14 mouse cellular contexts compared by ENCODE assay signal in genomic region chr11:118431100-118431948, GRCm38 (mm10). TPM values are rescaled to one million over a fixed set of nuclear protein-coding genes. Genes with fewer than 3 reads are reported as not detected.
DNase-seq lines count a peak whose midpoint lies in the region; ATAC-seq and TF ChIP-seq lines count a peak whose summit lies in the region.
"Had no signal": no experiment of that assay in that cellular context is flagged by ENCODE, and none has a peak within 500 bp of the region (broad histone marks: within the 10 kb centered on the region; RNA-seq: fewer than 3 reads in every experiment).

No protein-coding gene starts in this region.

- no peaks in the 10 kb centered on the region for H3K36me3 ChIP-seq in forebrain, embryonic 10.5 days (replicated peaks)
- H3K36me3 ChIP-seq in forebrain, embryonic 13.5 days (ENCODE audit: poor library complexity, severe bottlenecking): no peaks in the 10 kb centered on the region
- no peaks in the 10 kb centered on the region for H3K36me3 ChIP-seq in intestine, postnatal 0 days (ENCODE audit: control insufficient read depth, insufficient read depth)
- H3K36me3 ChIP-seq in intestine, embryonic 15.5 days: no peaks in the 10 kb centered on the region
- no peaks in the 10 kb centered on the region for H3K36me3 ChIP-seq in limb, embryonic 10.5 days

- WGBS in forebrain, embryonic 10.5 days: 82% methylated on average over 16 of the region's 16 CpGs
- 86% methylated on average over 16 of the region's 16 CpGs for WGBS in forebrain, embryonic 13.5 days
- 74% methylated on average over 16 of the region's 16 CpGs for WGBS in intestine, postnatal 0 days
- 67% methylated on average over 16 of the region's 16 CpGs for WGBS in intestine, embryonic 15.5 days
- 76% methylated on average over 16 of the region's 16 CpGs for WGBS in limb, embryonic 10.5 days

- ATAC-seq in forebrain, embryonic 13.5 days: no peak
- ATAC-seq in intestine, postnatal 0 days: no peak
- no peak for ATAC-seq in intestine, embryonic 15.5 days
- ATAC-seq: forebrain, embryonic 16.5 days; midbrain, embryonic 16.5 days had no signal

- H3K27me3 ChIP-seq in forebrain, embryonic 10.5 days (ENCODE audit: poor library complexity, severe bottlenecking): peaks cover 37% of the 10 kb centered on the region
- H3K27me3 ChIP-seq in forebrain, embryonic 13.5 days: peaks cover 21% of the 10 kb centered on the region
- H3K27me3 ChIP-seq in intestine, postnatal 0 days (replicated peaks; ENCODE audit: control insufficient read depth, insufficient read depth, low read length): 0 out of 2 replicates have a peak, but pooled peaks cover 9% of the 10 kb centered on the region
- no peaks in the 10 kb centered on the region for H3K27me3 ChIP-seq in intestine, embryonic 15.5 days (replicated peaks)
- H3K27me3 ChIP-seq in limb, embryonic 10.5 days (ENCODE audit: low read depth, poor library complexity, severe bottlenecking): 0 out of 2 replicates have a peak, but pooled peaks cover 5% of the 10 kb centered on the region

- H3K9me3 ChIP-seq in forebrain, embryonic 10.5 days: no peaks in the 10 kb centered on the region
- no peaks in the 10 kb centered on the region for H3K9me3 ChIP-seq in forebrain, embryonic 13.5 days (replicated peaks)
- no peaks in the 10 kb centered on the region for H3K9me3 ChIP-seq in intestine, postnatal 0 days (ENCODE audit: control insufficient read depth)
- H3K9me3 ChIP-seq in intestine, embryonic 15.5 days: no peaks in the 10 kb centered on the region
- no peaks in the 10 kb centered on the region for H3K9me3 ChIP-seq in limb, embryonic 10.5 days (replicated peaks)

- H3K4me2 ChIP-seq in forebrain, embryonic 13.5 days: no peak overlapping the region
- H3K4me2 ChIP-seq in intestine, postnatal 0 days (replicated peaks; ENCODE audit: low read depth): no peak overlapping the region
- H3K4me2 ChIP-seq in intestine, embryonic 15.5 days (replicated peaks): no peak overlapping the region

- H3K9ac ChIP-seq in forebrain, embryonic 13.5 days: no peak overlapping the region
- H3K9ac ChIP-seq in intestine, postnatal 0 days (ENCODE audit: low read depth, low read length): no peak overlapping the region; the same call in 1 of the 2 replicates
- no peak overlapping the region for H3K9ac ChIP-seq in intestine, embryonic 15.5 days

- H3K27ac ChIP-seq in forebrain, embryonic 10.5 days: peak overlapping the region; percentile 12
- no peak overlapping the region for H3K27ac ChIP-seq in forebrain, embryonic 13.5 days
- 0 out of 2 replicates have a peak overlapping the region, but pooled peaks have one; percentile 22 for H3K27ac ChIP-seq in intestine, postnatal 0 days (ENCODE audit: low read depth, low read length)
- H3K27ac ChIP-seq in intestine, embryonic 15.5 days: no peak overlapping the region
- H3K27ac ChIP-seq in limb, embryonic 10.5 days: peak overlapping the region; percentile 20; the same call in 1 of the 2 replicates

- TF ChIP-seq CTCF in intestine, postnatal 0 days (IDR thresholded peaks at IDR 0.05; ENCODE audit: low read depth): no peak

- DNase-seq in forebrain, embryonic 10.5 days (ENCODE audit: extremely low spot score, low spot score): no peak
- peak; percentile 81 for DNase-seq in MN1 (ENCODE audit: low spot score)
- DNase-seq in limb, embryonic 10.5 days (ENCODE audit: low spot score): no peak
- no peak for DNase-seq in thymus, postnatal 10 days (ENCODE audit: low spot score in 2 of 2)
- no peak for DNase-seq in thymus, postnatal 36 days
- DNase-seq: kidney, postnatal 36 days; lung, postnatal 36 days; spleen, adult 18-20 months; thymus, postnatal 4 days had no signal

- H3K4me3 ChIP-seq in forebrain, embryonic 10.5 days: no peak overlapping the region
- H3K4me3 ChIP-seq in forebrain, embryonic 13.5 days: no peak overlapping the region
- H3K4me3 ChIP-seq in intestine, postnatal 0 days (ENCODE audit: low read depth, low read length): no peak overlapping the region
- H3K4me3 ChIP-seq in intestine, embryonic 15.5 days (replicated peaks): no peak overlapping the region
- no peak overlapping the region for H3K4me3 ChIP-seq in limb, embryonic 10.5 days

- H3K4me1 ChIP-seq in forebrain, embryonic 10.5 days: peaks cover 69% of the 10 kb centered on the region
- H3K4me1 ChIP-seq in forebrain, embryonic 13.5 days: peaks cover 43% of the 10 kb centered on the region
- H3K4me1 ChIP-seq in intestine, postnatal 0 days (replicated peaks; ENCODE audit: control insufficient read depth, insufficient read depth, low read length): no peaks in the 10 kb centered on the region
- peaks cover 45% of the 10 kb centered on the region for H3K4me1 ChIP-seq in intestine, embryonic 15.5 days (replicated peaks)
- peaks cover 83% of the 10 kb centered on the region for H3K4me1 ChIP-seq in limb, embryonic 10.5 days

RNA-seq across cellular contexts. Expression of gene C1qtnf1, which starts 3.3 kb away (rescaled TPM):
- 1.5 and 2.3 TPM in 2 replicates for polyA plus RNA-seq in forebrain, embryonic 10.5 days (2016; fragmentation: Nextera tagmentation; extraction: Ambion mirVana)
- 1.6 and 2.0 TPM in 2 replicates for polyA plus RNA-seq in forebrain, embryonic 13.5 days (2015; fragmentation: Nextera tagmentation; extraction: Ambion mirVana)
- 5.2 and 6.1 TPM in 2 replicates for polyA plus RNA-seq in intestine, postnatal 0 days (2015; fragmentation: Nextera tagmentation; extraction: Ambion mirVana)
- polyA plus RNA-seq in intestine, embryonic 15.5 days (2015; fragmentation: Nextera tagmentation; extraction: Ambion mirVana): 6.3 and 6.6 TPM in 2 replicates
- polyA plus RNA-seq in limb, embryonic 10.5 days (2016; fragmentation: Nextera tagmentation; extraction: Ambion mirVana): 1.9 and 3.1 TPM in 2 replicates

RNA-seq across cellular contexts. Expression of gene Cant1, which starts 12.4 kb away (rescaled TPM):
- 19.0 and 19.2 TPM in 2 replicates for polyA plus RNA-seq in forebrain, embryonic 10.5 days (2016; fragmentation: Nextera tagmentation; extraction: Ambion mirVana)
- polyA plus RNA-seq in forebrain, embryonic 13.5 days (2015; fragmentation: Nextera tagmentation; extraction: Ambion mirVana): 20.2 and 20.3 TPM in 2 replicates
- 35.0 and 36.1 TPM in 2 replicates for polyA plus RNA-seq in intestine, postnatal 0 days (2015; fragmentation: Nextera tagmentation; extraction: Ambion mirVana)
- 39.7 and 44.3 TPM in 2 replicates for polyA plus RNA-seq in intestine, embryonic 15.5 days (2015; fragmentation: Nextera tagmentation; extraction: Ambion mirVana)
- polyA plus RNA-seq in limb, embryonic 10.5 days (2016; fragmentation: Nextera tagmentation; extraction: Ambion mirVana): 24.1 and 25.9 TPM in 2 replicates

RNA-seq across cellular contexts. Expression of gene Lgals3bp, which starts 29.4 kb away (rescaled TPM):
- polyA plus RNA-seq in forebrain, embryonic 10.5 days (2016; fragmentation: Nextera tagmentation; extraction: Ambion mirVana): 0.47 and 1.0 TPM in 2 replicates
- 1.1 and 1.3 TPM in 2 replicates for polyA plus RNA-seq in forebrain, embryonic 13.5 days (2015; fragmentation: Nextera tagmentation; extraction: Ambion mirVana)
- polyA plus RNA-seq in intestine, postnatal 0 days (2015; fragmentation: Nextera tagmentation; extraction: Ambion mirVana): 348 and 382 TPM in 2 replicates
- 153 and 171 TPM in 2 replicates for polyA plus RNA-seq in intestine, embryonic 15.5 days (2015; fragmentation: Nextera tagmentation; extraction: Ambion mirVana)
- polyA plus RNA-seq in limb, embryonic 10.5 days (2016; fragmentation: Nextera tagmentation; extraction: Ambion mirVana): 2.7 and 3.4 TPM in 2 replicates

RNA-seq across cellular contexts. Expression of gene Engase, which starts 45.3 kb away (rescaled TPM):
- 7.1 and 7.9 TPM in 2 replicates for polyA plus RNA-seq in forebrain, embryonic 10.5 days (2016; fragmentation: Nextera tagmentation; extraction: Ambion mirVana)
- 4.5 and 5.6 TPM in 2 replicates for polyA plus RNA-seq in forebrain, embryonic 13.5 days (2015; fragmentation: Nextera tagmentation; extraction: Ambion mirVana)
- polyA plus RNA-seq in intestine, postnatal 0 days (2015; fragmentation: Nextera tagmentation; extraction: Ambion mirVana): 11.3 and 11.7 TPM in 2 replicates
- 13.1 and 14.7 TPM in 2 replicates for polyA plus RNA-seq in intestine, embryonic 15.5 days (2015; fragmentation: Nextera tagmentation; extraction: Ambion mirVana)
- 7.1 and 8.8 TPM in 2 replicates for polyA plus RNA-seq in limb, embryonic 10.5 days (2016; fragmentation: Nextera tagmentation; extraction: Ambion mirVana)

Comparison
In these comparisons a context has a peak if more than half of its experiments do, and no peak if none do; other contexts are left out.
1. H3K27ac ChIP-seq: peak in forebrain, embryonic 10.5 days (single experiment), intestine, postnatal 0 days (single experiment) and limb, embryonic 10.5 days (single experiment); none in forebrain, embryonic 13.5 days (single experiment) and intestine, embryonic 15.5 days (single experiment).
2. RNA of gene Lgals3bp, which starts 29.4 kb away (polyA plus RNA-seq): 348 to 382 TPM in intestine, postnatal 0 days and 153 to 171 TPM in intestine, embryonic 15.5 days; 2.7 to 3.4 TPM in limb, embryonic 10.5 days, 1.1 to 1.3 TPM in forebrain, embryonic 13.5 days and 0.47 to 1.0 TPM in forebrain, embryonic 10.5 days; every median in the first group is over 10 times any median in the second.